Mouse (Mus musculus): ENCODE results near the gene Gga1.
A peak's percentile ranks its signal among the peaks of the same experiment; 100 is the strongest.

Gga1 gene

GRCm38 (mm10) chr15:78914091-78914822 is 37.3 kb downstream of the Gga1 start:
- DNase-seq, result no peak

- DNase-seq, result no peak
These were observed 38.1 kb downstream of the Gga1 start for GRCm38 (mm10) chr15:78914823-78915659.

GRCm38 (mm10) chr15:78915660-78916017 is 38.6 kb downstream of the Gga1 start:
- peak; percentile 66 to 78 for DNase-seq

GRCm38 (mm10) chr15:78916052-78916826 is 39.2 kb downstream of the Gga1 start:
- DNase-seq, result no peak

- DNase-seq, result no peak
These were observed 41.1 kb downstream of the Gga1 start for GRCm38 (mm10) chr15:78918126-78918525.

- DNase-seq, result no peak
These were observed 42.9 kb downstream of the Gga1 start for GRCm38 (mm10) chr15:78919914-78920313.

- no peak for DNase-seq
These were observed 45.7 kb downstream of the Gga1 start for GRCm38 (mm10) chr15:78922700-78923099.

- peak in 1 of 2 experiments; percentile 50 for DNase-seq
These were observed 46.6 kb downstream of the Gga1 start for GRCm38 (mm10) chr15:78923585-78923984.

GRCm38 (mm10) chr15:78925129-78925528 is 48.1 kb downstream of the Gga1 start:
- no peak for DNase-seq

GRCm38 (mm10) chr15:78926021-78926919 is 49.3 kb downstream of the Gga1 start, which contains the start of gene Lgals1:
Gene Lgals1 (plus strand): TSS chr15:78926725.
- peak; percentile 92 to 93 for DNase-seq

- peak; percentile 51 to 58 for DNase-seq
These were observed 50.2 kb downstream of the Gga1 start for GRCm38 (mm10) chr15:78927021-78927787.

GRCm38 (mm10) chr15:78927788-78928457 is 50.9 kb downstream of the Gga1 start:
- peak; percentile 87 to 92 for DNase-seq

- DNase-seq, result peak in 1 of 2 experiments; percentile 14
These were observed 51.5 kb downstream of the Gga1 start for GRCm38 (mm10) chr15:78928539-78928938.

- DNase-seq, result no peak
These were observed 53.3 kb downstream of the Gga1 start for GRCm38 (mm10) chr15:78930192-78930706.

- DNase-seq, result no peak
These were observed 53.9 kb downstream of the Gga1 start for GRCm38 (mm10) chr15:78930801-78931426.

- peak; percentile 64 to 78 for DNase-seq
These were observed 54.6 kb downstream of the Gga1 start for GRCm38 (mm10) chr15:78931577-78931976.

GRCm38 (mm10) chr15:78934784-78935320 is 57.9 kb downstream of the Gga1 start, which contains the start of gene Nol12:
Gene Nol12 (plus strand): TSS chr15:78934933.
- DNase-seq, result peak; percentile 86 to 90

GRCm38 (mm10) chr15:78936403-78936802 is 59.4 kb downstream of the Gga1 start:
- no peak for DNase-seq

- no peak for DNase-seq
These were observed 60.3 kb downstream of the Gga1 start for GRCm38 (mm10) chr15:78937311-78937710.

- no peak for DNase-seq
These were observed 61.0 kb downstream of the Gga1 start for GRCm38 (mm10) chr15:78937963-78938362.
